Mouse (Mus musculus): ENCODE measurements around the gene Ascc2. TPM values are rescaled to one million over a fixed set of nuclear protein-coding genes. Genes with fewer than 3 reads are reported as not detected.
A peak's percentile ranks its signal among the peaks of the same experiment; 100 is the strongest.

Gene Ascc2
- polyA plus RNA-seq, 1 experiment from 2014 or later, result 36.6 TPM

DNA sequence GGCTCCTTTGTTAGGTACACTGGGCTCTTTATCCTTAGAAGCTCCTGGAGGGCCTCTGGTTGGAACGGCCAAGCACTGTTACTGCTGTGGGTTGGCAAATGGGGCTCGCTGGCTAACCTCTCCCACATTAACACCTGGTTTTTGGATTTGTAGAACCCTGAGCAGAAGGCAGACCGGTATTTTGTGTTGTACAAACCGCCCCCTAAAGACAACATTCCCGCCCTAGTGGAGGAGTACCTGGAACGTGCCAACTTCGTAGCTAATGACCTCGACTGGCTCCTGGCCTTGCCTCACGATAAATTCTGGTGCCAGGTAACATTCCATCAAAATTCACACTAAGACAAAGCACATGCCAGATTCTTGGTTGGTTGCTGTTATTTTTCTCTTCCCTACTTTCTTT lies 8.9 kb downstream of the Ascc2 start:
- peaks cover 44% of the 10 kb centered on the region for H3K36me3 ChIP-seq (ENCODE audit: insufficient read depth)
- no peak for TF ChIP-seq CTCF (IDR thresholded peaks at IDR 0.05; ENCODE audit: low read depth)
- DNase-seq (no peak), ATAC-seq (ENCODE audit: insufficient read depth) (no peak)
- H3K4me1 ChIP-seq (ENCODE audit: insufficient read depth), result no peaks in the 10 kb centered on the region
- H3K9me3 ChIP-seq (ENCODE audit: low read depth, low read length), result no peaks in the 10 kb centered on the region
- no peaks in the 10 kb centered on the region for H3K27me3 ChIP-seq (ENCODE audit: insufficient read depth, low read length)
- no peak overlapping the region for H3K9ac ChIP-seq
- H3K4me3 ChIP-seq (ENCODE audit: low read depth, low read length), result no peak overlapping the region
- no peak overlapping the region for H3K27ac ChIP-seq (ENCODE audit: low read depth)
- H3K4me2 ChIP-seq, result no peak overlapping the region
- 85% methylated on average over 9 of the region's 9 CpGs for WGBS

DNA sequence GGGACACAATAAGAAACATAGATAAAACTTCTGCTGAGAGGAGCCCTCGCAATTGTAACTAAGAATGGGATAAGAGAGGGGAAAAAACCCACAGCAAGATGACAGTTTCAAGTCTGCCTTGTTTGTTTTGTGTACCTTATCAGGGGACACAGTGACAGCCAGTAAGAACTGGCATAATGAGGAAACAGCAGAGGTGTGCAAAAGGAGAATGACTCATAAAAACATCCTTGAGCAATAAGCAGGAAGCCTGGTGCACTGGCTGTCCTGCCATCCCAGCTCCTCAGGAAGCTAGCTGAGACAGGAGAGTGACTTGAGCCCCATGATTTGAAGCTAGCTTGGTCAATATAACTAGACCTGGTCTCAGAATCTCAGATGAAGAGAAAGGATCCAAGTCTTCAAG lies 22.3 kb downstream of the Ascc2 start:
- Histone ChIP-seq H3K27me3 (ENCODE audit: insufficient read depth, low read length) (no peaks in the 10 kb centered on the region), H3K9ac (no peak overlapping the region), H3K4me3 (ENCODE audit: low read depth, low read length) (no peak overlapping the region), H3K9me3 (ENCODE audit: low read depth, low read length) (no peaks in the 10 kb centered on the region), H3K4me1 (ENCODE audit: insufficient read depth) (no peaks in the 10 kb centered on the region), H3K36me3 (ENCODE audit: insufficient read depth) (peaks cover 68% of the 10 kb centered on the region), H3K27ac (ENCODE audit: low read depth) (no peak overlapping the region), H3K4me2 (no peak overlapping the region)
- no peak for DNase-seq
- no peak for ATAC-seq (ENCODE audit: insufficient read depth)
- WGBS, result 79% methylated on average over 1 of the region's 1 CpGs
- TF ChIP-seq CTCF (IDR thresholded peaks at IDR 0.05; ENCODE audit: low read depth), result no peak

DNA sequence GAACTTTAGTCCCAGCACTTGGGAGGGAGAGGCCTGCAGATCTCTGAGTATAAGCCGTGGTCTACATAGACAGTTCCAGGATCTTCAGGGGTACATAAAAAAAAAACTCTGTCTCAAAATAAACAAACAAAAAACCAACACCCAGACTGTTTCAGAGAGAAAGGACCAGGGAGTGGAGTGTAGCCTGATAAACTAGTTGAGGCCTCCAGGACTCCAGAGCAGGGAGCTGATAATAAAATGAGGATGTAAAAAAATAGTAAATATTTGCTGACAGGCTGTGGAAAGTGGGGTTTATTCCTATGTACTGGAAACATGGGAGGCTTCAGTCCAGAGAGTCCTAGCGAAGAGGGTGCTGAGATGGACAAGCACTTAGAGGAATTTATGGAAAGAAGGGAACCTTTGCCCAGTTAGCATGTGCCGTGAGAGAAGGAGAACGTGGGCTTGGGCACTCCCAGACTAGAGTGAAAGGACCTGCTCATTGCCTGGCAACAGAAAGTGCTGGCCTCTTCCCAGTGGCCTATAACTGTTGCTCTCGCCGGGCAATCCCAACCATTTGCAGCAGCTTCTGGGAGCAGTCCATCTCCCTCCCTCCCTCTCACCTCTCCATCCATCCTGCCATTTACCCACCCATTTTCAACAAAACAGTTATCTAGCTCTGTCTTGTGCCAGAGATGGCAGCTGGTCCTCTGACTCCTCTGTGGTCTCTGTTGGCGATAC lies 22.9 kb downstream of the Ascc2 start:
- WGBS, result 83% methylated on average over 7 of the region's 7 CpGs
- Histone ChIP-seq H3K4me1 (ENCODE audit: insufficient read depth) (no peaks in the 10 kb centered on the region), H3K9ac (no peak overlapping the region), H3K36me3 (ENCODE audit: insufficient read depth) (peaks cover 61% of the 10 kb centered on the region), H3K4me3 (ENCODE audit: low read depth, low read length) (no peak overlapping the region), H3K27me3 (ENCODE audit: insufficient read depth, low read length) (no peaks in the 10 kb centered on the region), H3K4me2 (no peak overlapping the region), H3K9me3 (ENCODE audit: low read depth, low read length) (no peaks in the 10 kb centered on the region), H3K27ac (ENCODE audit: low read depth) (no peak overlapping the region)
- no peak for TF ChIP-seq CTCF (IDR thresholded peaks at IDR 0.05; ENCODE audit: low read depth)
- DNase-seq, result no peak
- ATAC-seq (ENCODE audit: insufficient read depth), result no peak

DNA sequence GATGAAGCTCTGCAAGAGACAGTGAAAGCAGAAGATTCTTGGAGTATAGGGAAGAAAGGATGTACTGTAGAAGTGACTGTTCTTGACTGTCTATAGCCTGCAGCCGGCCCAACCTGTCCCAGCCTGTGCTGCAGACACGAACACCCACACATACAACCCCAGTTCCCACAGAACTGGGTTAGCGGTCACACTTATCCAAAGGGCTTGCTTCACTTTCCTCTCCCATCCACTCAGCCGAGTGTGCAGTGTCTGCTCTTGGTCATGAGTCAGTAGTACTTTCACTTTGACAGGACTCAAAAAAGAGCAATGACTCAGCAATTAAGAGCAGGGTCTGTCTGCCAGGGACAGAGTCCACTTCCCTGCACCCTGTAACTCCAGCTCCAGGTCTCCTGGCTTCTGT lies 23.8 kb downstream of the Ascc2 start:
- no peak for ATAC-seq (ENCODE audit: insufficient read depth)
- Histone ChIP-seq H3K27me3 (ENCODE audit: insufficient read depth, low read length) (no peaks in the 10 kb centered on the region), H3K4me2 (no peak overlapping the region), H3K4me3 (ENCODE audit: low read depth, low read length) (no peak overlapping the region), H3K9me3 (ENCODE audit: low read depth, low read length) (no peaks in the 10 kb centered on the region), H3K36me3 (ENCODE audit: insufficient read depth) (peaks cover 60% of the 10 kb centered on the region), H3K27ac (ENCODE audit: low read depth) (no peak overlapping the region), H3K4me1 (ENCODE audit: insufficient read depth) (no peaks in the 10 kb centered on the region), H3K9ac (no peak overlapping the region)
- no peak for TF ChIP-seq CTCF (IDR thresholded peaks at IDR 0.05; ENCODE audit: low read depth)
- WGBS, result 78% methylated on average over 4 of the region's 4 CpGs
- DNase-seq, result peak; percentile 6

DNA sequence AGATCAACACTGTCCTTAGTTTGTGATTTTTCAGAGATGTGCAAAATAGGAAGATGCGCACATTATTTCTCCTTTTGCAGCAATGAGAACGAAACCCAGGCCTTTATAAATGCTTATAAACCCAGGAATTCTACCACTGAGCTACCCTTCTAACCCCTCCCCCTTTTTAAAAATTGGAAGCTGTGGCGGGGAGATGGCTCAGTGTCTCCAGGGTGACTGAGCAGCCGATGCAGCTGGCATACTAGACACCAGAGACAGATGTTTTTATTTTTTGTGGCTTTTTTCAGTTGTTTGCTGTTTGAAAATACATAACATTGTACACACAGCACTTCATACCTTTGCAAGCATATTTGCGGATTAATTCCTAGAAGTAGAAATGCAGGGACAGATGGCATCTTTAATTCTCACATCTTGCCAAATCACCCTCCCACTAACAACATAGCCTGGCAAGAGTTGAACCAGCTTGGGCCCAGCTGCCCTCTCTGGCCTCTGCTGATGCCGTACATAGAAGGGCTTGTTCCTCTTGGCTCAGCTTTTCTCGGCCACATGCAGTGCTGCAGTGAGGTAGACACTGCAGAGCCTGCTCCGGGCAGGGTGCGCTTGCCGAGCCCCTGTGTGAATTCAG lies 24.4 kb downstream of the Ascc2 start:
- no peak overlapping the region for H3K9ac ChIP-seq
- H3K4me2 ChIP-seq, result no peak overlapping the region
- no peaks in the 10 kb centered on the region for H3K4me1 ChIP-seq (ENCODE audit: insufficient read depth)
- peak; percentile 26 for DNase-seq
- ATAC-seq (ENCODE audit: insufficient read depth), result no peak; the same call in 1 of the 2 replicates
- no peaks in the 10 kb centered on the region for H3K27me3 ChIP-seq (ENCODE audit: insufficient read depth, low read length)
- H3K36me3 ChIP-seq (ENCODE audit: insufficient read depth), result peaks cover 60% of the 10 kb centered on the region
- no peaks in the 10 kb centered on the region for H3K9me3 ChIP-seq (ENCODE audit: low read depth, low read length)
- TF ChIP-seq CTCF (IDR thresholded peaks at IDR 0.05; ENCODE audit: low read depth), result no peak
- no peak overlapping the region for H3K4me3 ChIP-seq (ENCODE audit: low read depth, low read length)
- 73% methylated on average over 10 of the region's 10 CpGs for WGBS
- H3K27ac ChIP-seq (ENCODE audit: low read depth), result no peak overlapping the region

DNA sequence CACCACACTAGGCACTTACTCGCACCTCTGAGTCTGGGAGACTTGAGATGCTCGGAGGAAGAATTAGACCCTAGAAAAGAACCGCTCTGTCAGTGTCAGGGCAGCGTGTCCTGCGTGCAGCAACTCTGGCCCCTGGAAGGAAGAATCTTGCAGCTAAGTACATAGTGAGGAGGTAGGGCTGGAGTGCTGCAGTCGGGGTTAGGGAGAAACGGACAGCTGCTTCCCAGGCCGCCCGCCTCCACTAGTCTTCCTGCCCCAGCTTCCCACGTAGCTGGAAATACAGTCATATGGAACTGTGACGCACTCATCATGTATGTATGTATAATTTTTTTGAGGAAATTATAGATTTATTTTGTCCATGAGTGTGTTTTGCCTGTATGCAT lies 24.9 kb downstream of the Ascc2 start:
- ATAC-seq (ENCODE audit: insufficient read depth), result no peak
- DNase-seq, result no peak
- 84% methylated on average over 11 of the region's 11 CpGs for WGBS
- no peaks in the 10 kb centered on the region for H3K27me3 ChIP-seq (ENCODE audit: insufficient read depth, low read length)
- H3K36me3 ChIP-seq (ENCODE audit: insufficient read depth), result peaks cover 60% of the 10 kb centered on the region
- no peak for TF ChIP-seq CTCF (IDR thresholded peaks at IDR 0.05; ENCODE audit: low read depth)
- H3K4me3 ChIP-seq (ENCODE audit: low read depth, low read length), result no peak overlapping the region
- no peak overlapping the region for H3K4me2 ChIP-seq
- no peaks in the 10 kb centered on the region for H3K4me1 ChIP-seq (ENCODE audit: insufficient read depth)
- no peak overlapping the region for H3K9ac ChIP-seq
- H3K9me3 ChIP-seq (ENCODE audit: low read depth, low read length), result no peaks in the 10 kb centered on the region
- no peak overlapping the region for H3K27ac ChIP-seq (ENCODE audit: low read depth)

DNA sequence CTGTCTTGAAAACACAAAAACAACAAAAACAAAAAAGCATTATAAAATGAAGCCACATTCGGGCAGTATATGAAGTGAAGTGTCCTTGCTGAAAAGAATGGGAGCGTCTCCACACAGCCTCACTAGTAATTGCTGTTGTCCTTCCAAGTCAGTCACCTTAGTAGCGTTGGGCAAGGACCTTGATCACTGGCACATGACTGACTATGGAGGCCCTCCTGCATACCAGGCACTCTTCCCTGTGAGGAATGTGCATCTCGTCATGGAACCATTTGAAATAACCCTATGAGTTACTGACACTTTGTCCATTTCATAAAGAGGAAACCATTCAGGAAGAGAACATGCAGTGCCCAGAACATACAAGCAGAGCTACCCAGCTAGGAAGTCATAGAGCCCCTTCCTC lies 34.2 kb downstream of the Ascc2 start:
- ATAC-seq (ENCODE audit: insufficient read depth) (no peak), DNase-seq (no peak)
- Histone ChIP-seq H3K27me3 (ENCODE audit: insufficient read depth, low read length) (no peaks in the 10 kb centered on the region), H3K4me3 (ENCODE audit: low read depth, low read length) (no peak overlapping the region), H3K9ac (no peak overlapping the region), H3K36me3 (ENCODE audit: insufficient read depth) (peaks cover 33% of the 10 kb centered on the region; the same call in 1 of the 2 replicates), H3K4me1 (ENCODE audit: insufficient read depth) (no peaks in the 10 kb centered on the region), H3K4me2 (no peak overlapping the region), H3K9me3 (ENCODE audit: low read depth, low read length) (no peaks in the 10 kb centered on the region), H3K27ac (ENCODE audit: low read depth) (no peak overlapping the region)
- 87% methylated on average over 4 of the region's 4 CpGs for WGBS
- TF ChIP-seq CTCF (IDR thresholded peaks at IDR 0.05; ENCODE audit: low read depth), result no peak

Measured in lung, embryonic 14.5 days (tissue).